Mouse (Mus musculus): ENCODE data around the gene Pih1d1. TPM values are rescaled to one million over a fixed set of nuclear protein-coding genes. Genes with fewer than 3 reads are reported as not detected.

Gene Pih1d1
- total RNA-seq, 2 experiments from 2014 or later: 34.7 to 39.7 TPM

GRCm38 (mm10) chr7:45182199-45182601 lies 28.1 kb downstream of the Pih1d1 start:
- intact Hi-C loops (cut with DNase I): no loop called here
- H3K4me3 ChIP-seq: peak overlapping the region; percentile 69

GRCm38 (mm10) chr7:45182606-45183005 lies 28.5 kb downstream of the Pih1d1 start:
- intact Hi-C loops (cut with DNase I): no loop called here
- Histone ChIP-seq H3K4me3 (peak overlapping the region; percentile 69), H3K27ac (peak overlapping the region; percentile 93)
- TF ChIP-seq CTCF (IDR thresholded peaks at IDR 0.05): 0 out of 2 replicates have a peak, but pooled peaks have one; percentile 11
- DNase-seq: peak; percentile 71

More at GRCm38 (mm10) chr7:45182199-45182601, 28.1 kb downstream of the Pih1d1 start:
- DNase-seq: peak; percentile 93
- peak overlapping the region; percentile 93 for H3K27ac ChIP-seq
- no peak for TF ChIP-seq CTCF (IDR thresholded peaks at IDR 0.05)

GRCm38 (mm10) chr7:45183672-45184071 lies 29.6 kb downstream of the Pih1d1 start:
- intact Hi-C loops (cut with DNase I): no loop called here
- DNase-seq: no peak
- Histone ChIP-seq H3K27ac (no peak overlapping the region), H3K4me3 (no peak overlapping the region)
- no peak for TF ChIP-seq CTCF (IDR thresholded peaks at IDR 0.05)

GRCm38 (mm10) chr7:45185921-45186320 lies 31.8 kb downstream of the Pih1d1 start:
- no peak overlapping the region for H3K4me3 ChIP-seq
- H3K27ac ChIP-seq: no peak overlapping the region
- intact Hi-C loops (cut with DNase I): no loop called here
- no peak for DNase-seq
- TF ChIP-seq CTCF (IDR thresholded peaks at IDR 0.05): no peak

- Histone ChIP-seq H3K4me3 (no peak overlapping the region), H3K27ac (no peak overlapping the region)
- no peak for DNase-seq
- no peak for TF ChIP-seq CTCF (IDR thresholded peaks at IDR 0.05)
- intact Hi-C loops (cut with DNase I): no loop called here
Observed at GRCm38 (mm10) chr7:45189600-45189999, 35.5 kb downstream of the Pih1d1 start.

- intact Hi-C loops (cut with DNase I): no loop called here
- Histone ChIP-seq H3K4me3 (no peak overlapping the region), H3K27ac (no peak overlapping the region)
- DNase-seq: no peak
- no peak for TF ChIP-seq CTCF (IDR thresholded peaks at IDR 0.05)
Observed at GRCm38 (mm10) chr7:45190186-45190585, 36.1 kb downstream of the Pih1d1 start.

GRCm38 (mm10) chr7:45191161-45191560 lies 37.1 kb downstream of the Pih1d1 start:
- TF ChIP-seq CTCF (IDR thresholded peaks at IDR 0.05): no peak
- intact Hi-C loops (cut with DNase I): no loop called here
- H3K27ac ChIP-seq: peak overlapping the region; percentile 79

GRCm38 (mm10) chr7:45191803-45192363 lies 37.8 kb downstream of the Pih1d1 start:
- intact Hi-C loops (cut with DNase I): no loop called here
- H3K4me3 ChIP-seq: no peak overlapping the region
- DNase-seq: peak; percentile 89
- H3K27ac ChIP-seq: peak overlapping the region; percentile 79
- TF ChIP-seq CTCF (IDR thresholded peaks at IDR 0.05): no peak

More at GRCm38 (mm10) chr7:45191161-45191560, 37.1 kb downstream of the Pih1d1 start:
- H3K4me3 ChIP-seq: no peak overlapping the region
- DNase-seq: no peak

GRCm38 (mm10) chr7:45192585-45193310 lies 38.6 kb downstream of the Pih1d1 start:
- intact Hi-C loops (cut with DNase I): no loop called here
- peak overlapping the region; percentile 79; the same call in 1 of the 2 replicates for H3K27ac ChIP-seq
- no peak overlapping the region for H3K4me3 ChIP-seq
- DNase-seq: no peak
- TF ChIP-seq CTCF (IDR thresholded peaks at IDR 0.05): no peak

- peak overlapping the region; percentile 74 for H3K27ac ChIP-seq
- intact Hi-C loops (cut with DNase I): no loop called here
- no peak for DNase-seq
- no peak overlapping the region for H3K4me3 ChIP-seq
- peak; percentile 20; the same call in 1 of the 2 replicates for TF ChIP-seq CTCF (IDR thresholded peaks at IDR 0.05)
Observed at GRCm38 (mm10) chr7:45193406-45193805, 39.3 kb downstream of the Pih1d1 start.

GRCm38 (mm10) chr7:45193871-45194785 lies 40.0 kb downstream of the Pih1d1 start:
- TF ChIP-seq CTCF (IDR thresholded peaks at IDR 0.05): no peak
- no peak for DNase-seq
- intact Hi-C loops (cut with DNase I): no loop called here
- Histone ChIP-seq H3K27ac (peak overlapping the region; percentile 74), H3K4me3 (no peak overlapping the region)

- peak; percentile 74 for DNase-seq
- intact Hi-C loops (cut with DNase I): no loop called here
- Histone ChIP-seq H3K4me3 (no peak overlapping the region), H3K27ac (peak overlapping the region; percentile 74)
- no peak for TF ChIP-seq CTCF (IDR thresholded peaks at IDR 0.05)
Observed at GRCm38 (mm10) chr7:45195341-45196175, 41.5 kb downstream of the Pih1d1 start.

Data from gastrocnemius, adult 2 months (tissue).